Mouse (Mus musculus): ENCODE measurements around the gene Usp19.
A peak's percentile ranks its signal among the peaks of the same experiment; 100 is the strongest.

The Usp19 gene

GRCm38 (mm10) chr9:108494905-108495304, 4.5 kb downstream of the Usp19 start:
- DNase-seq (ENCODE audit: low spot score in 2 of 2), result no peak

- no peak for DNase-seq (ENCODE audit: low spot score in 2 of 2)
Measured at GRCm38 (mm10) chr9:108499231-108499630, 8.8 kb downstream of the Usp19 start.

GRCm38 (mm10) chr9:108499943-108500342, 9.5 kb downstream of the Usp19 start:
- no peak for DNase-seq (ENCODE audit: low spot score in 2 of 2)

- no peak for DNase-seq (ENCODE audit: low spot score in 2 of 2)
Measured at GRCm38 (mm10) chr9:108506901-108507300, 16.5 kb downstream of the Usp19 start.

- DNase-seq (ENCODE audit: low spot score in 2 of 2), result peak; percentile 95 to 97
Measured at GRCm38 (mm10) chr9:108507619-108508434, 17.4 kb downstream of the Usp19 start, which contains the start of gene Qars. Gene Qars, plus strand, starts transcription at chr9:108507706.

GRCm38 (mm10) chr9:108508776-108509175, 18.4 kb downstream of the Usp19 start:
- no peak for DNase-seq (ENCODE audit: low spot score in 2 of 2)

DNA sequence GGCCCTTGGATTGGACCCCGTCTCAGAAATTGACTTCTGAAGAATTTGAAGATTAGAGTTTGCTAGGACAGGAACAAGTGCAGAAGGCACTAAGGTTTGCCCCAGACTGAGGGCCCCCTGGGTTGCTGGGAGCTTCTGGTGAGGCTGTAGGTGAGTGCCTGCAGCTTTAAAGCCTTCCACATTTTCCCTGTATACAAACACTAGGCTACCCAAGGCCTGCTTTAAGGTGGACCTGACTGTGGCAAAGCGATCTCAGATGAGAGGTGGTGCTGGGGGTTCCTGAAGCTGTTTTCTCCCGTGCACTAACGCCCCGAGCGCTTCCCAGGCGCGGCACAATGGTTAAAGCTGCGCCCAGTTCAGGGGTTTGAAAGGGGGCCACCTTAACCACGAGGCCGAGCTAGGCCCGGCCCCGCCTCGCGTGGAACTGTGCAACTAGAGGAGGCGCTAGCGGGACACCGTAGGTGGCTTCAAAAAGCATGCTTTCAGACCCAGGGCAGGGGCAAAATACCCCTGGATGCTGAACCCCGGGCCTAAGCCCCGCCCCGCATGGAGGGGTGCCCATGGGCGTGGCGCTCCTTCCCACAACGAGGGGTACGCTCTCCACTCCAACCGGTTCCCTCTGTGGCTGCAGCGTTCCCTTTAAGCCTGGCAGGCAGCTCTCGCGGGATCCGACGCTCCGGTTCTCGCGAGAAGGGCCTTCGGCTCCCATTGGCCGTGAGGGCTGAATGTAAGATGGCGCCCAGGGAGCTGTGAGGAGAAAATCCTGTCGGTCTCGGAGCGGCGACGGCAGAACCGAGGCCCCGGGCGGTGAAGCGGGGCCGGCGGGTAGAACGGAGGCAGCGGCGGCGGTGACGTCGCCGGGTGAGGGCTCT, 26.2 kb downstream of the Usp19 start, which contains the start of gene Qrich1:
TSS of gene Qrich1 (plus strand) at position 427 of the 872 bp plus-strand sequence.
- DNase-seq (ENCODE audit: low spot score in 2 of 2), result peak; percentile 95 to 97

DNA sequence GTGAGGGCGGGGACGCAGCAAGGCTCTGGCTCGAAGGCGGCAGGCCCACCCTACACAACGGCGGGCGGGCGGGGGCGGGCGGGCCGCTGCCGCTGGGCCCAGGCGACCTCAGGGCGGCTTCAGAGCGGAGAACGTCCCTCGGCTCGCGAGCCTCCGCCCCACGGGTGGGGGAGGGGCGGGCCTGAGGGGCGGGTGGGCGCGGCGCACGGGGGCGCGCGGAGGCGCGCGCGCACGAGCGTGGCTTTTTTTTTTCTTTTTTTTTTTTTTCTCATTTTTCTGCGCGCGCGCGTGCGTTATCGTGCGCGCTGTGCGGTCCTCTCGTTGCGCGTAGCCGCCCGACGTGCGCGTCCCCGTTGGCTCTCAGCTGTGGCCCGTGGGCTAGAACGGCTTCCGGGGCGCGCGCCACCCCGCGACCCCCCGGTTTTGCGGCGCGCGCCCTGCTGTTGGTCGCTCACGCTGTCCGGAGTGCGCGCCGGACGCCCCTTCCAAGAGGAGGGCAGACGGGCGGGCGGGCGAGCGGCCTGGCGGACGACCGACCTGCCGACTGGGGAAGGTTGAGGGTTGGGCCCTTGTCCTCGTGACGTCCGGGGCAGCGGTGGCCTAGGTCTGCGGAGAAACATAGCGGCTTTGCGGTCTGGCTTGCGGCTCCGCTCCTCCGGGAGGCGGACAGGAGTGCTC, 27.0 kb downstream of the Usp19 start:
- peak; percentile 75 for DNase-seq (ENCODE audit: low spot score in 2 of 2)

- no peak for DNase-seq (ENCODE audit: low spot score in 2 of 2)
Measured at GRCm38 (mm10) chr9:108517931-108518332, 27.5 kb downstream of the Usp19 start.

GRCm38 (mm10) chr9:108521604-108522003, 31.2 kb downstream of the Usp19 start:
- no peak for DNase-seq (ENCODE audit: low spot score in 2 of 2)

GRCm38 (mm10) chr9:108523341-108523740, 32.9 kb downstream of the Usp19 start:
- no peak for DNase-seq (ENCODE audit: low spot score in 2 of 2)

- DNase-seq (ENCODE audit: low spot score in 2 of 2), result no peak
Measured at GRCm38 (mm10) chr9:108525400-108525799, 35.0 kb downstream of the Usp19 start.

GRCm38 (mm10) chr9:108530954-108531353, 40.6 kb downstream of the Usp19 start:
- DNase-seq (ENCODE audit: low spot score in 2 of 2), result no peak

DNA sequence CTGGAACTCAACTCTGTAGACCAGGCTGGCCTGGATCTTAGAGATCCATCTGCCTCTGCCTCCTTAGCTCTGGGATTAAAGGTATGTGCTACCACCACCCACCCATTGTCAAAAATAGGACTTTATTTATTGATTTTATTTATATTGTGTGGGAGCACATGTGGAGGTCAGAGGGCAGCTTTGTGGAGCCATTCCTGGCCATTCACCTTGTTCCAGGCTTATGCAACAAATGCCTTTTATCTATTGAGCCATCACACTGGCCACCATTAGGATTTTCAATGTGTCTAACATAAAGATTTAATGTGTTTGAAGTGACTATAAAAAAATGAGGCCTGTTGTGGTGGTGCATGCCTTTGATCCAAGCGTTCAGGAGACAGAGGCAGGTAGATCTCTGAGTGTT, 41.1 kb downstream of the Usp19 start:
- DNase-seq (ENCODE audit: low spot score in 2 of 2), result no peak

- DNase-seq (ENCODE audit: low spot score in 2 of 2), result no peak
Measured at GRCm38 (mm10) chr9:108540846-108541245, 50.4 kb downstream of the Usp19 start.

- no peak for DNase-seq (ENCODE audit: low spot score in 2 of 2)
Measured at GRCm38 (mm10) chr9:108545986-108546385, 55.6 kb downstream of the Usp19 start.

DNA sequence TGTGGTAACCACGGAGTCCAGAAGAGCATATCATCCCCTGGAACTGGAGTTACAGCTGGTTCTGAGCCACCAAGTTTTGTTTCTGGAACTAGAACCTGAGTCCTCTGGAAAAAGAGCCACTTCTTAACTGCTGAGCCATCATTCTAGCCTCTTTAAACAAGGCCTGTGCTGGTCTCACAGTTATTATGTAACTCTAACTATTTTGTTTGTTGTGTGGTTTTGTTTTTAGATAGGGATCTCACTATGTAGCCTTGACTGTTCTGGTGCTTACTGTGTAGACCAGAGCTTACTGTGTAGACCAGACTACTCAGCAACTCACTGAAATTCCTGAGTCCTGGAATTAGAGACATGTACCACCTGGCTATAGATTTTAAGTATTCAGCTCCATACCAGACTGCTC, 56.5 kb downstream of the Usp19 start:
- no peak for DNase-seq (ENCODE audit: low spot score in 2 of 2)

All from heart, adult 9 months (tissue).